Mouse (Mus musculus) embryonic fibroblast, embryonic 13.5 days (primary cell): ENCODE data around the gene Orm3. TPM values are rescaled to one million over a fixed set of nuclear protein-coding genes. Genes with fewer than 3 reads are reported as not detected.

Experiments used
- H3K27ac ChIP-seq: 2 replicates; pipeline ENCODE4 v1.5.1; 2012; ENCODE audit warnings: low read length, control low read depth, inconsistent platforms; ENCODE audit not compliant: insufficient read depth
- H3K4me1 ChIP-seq: 2 replicates; pipeline ENCODE4 v1.6.1; 2011; ENCODE audit warnings: low read length; ENCODE audit not compliant: control insufficient read depth, insufficient read depth
- H3K4me3 ChIP-seq: 2 replicates; pipeline ENCODE4 v1.5.1; 2011; ENCODE audit warnings: mild to moderate bottlenecking, control low read depth, low read length; ENCODE audit not compliant: insufficient read depth
- CTCF ChIP-seq: IDR thresholded peaks from 2 replicates; pipeline ENCODE4 v1.5.1; 2011; ENCODE audit warnings: mild to moderate bottlenecking, control low read depth, low read length, moderate library complexity, borderline replicate concordance; ENCODE audit not compliant: insufficient read depth
- POLR2A ChIP-seq: IDR thresholded peaks from 2 replicates; pipeline ENCODE4 v1.6.1; 2011; ENCODE audit warnings: low read depth, mild to moderate bottlenecking, control low read depth, low read length, moderate library complexity
- polyA plus RNA-seq: library from polyadenylated mRNA; stranded (reverse); fragments of >200 nt; gene quantifications from 2 replicates; pipeline ENCODE4 v1.2.4, GENCODE M21; 2011; ENCODE audit warnings: low read depth; ENCODE audit not compliant: missing spikeins, insufficient read length

Gene Orm3
- polyA plus RNA-seq, 1 experiment = not detected

GRCm38 (mm10) chr4:63359861-63360260 lies 3.9 kb downstream of the Orm3 start:
- H3K4me3 ChIP-seq = no peak overlapping the region
- H3K4me1 ChIP-seq = no peaks in the 10 kb centered on the region
- TF ChIP-seq POLR2A (no peak), CTCF (no peak)
- no peak overlapping the region for H3K27ac ChIP-seq

GRCm38 (mm10) chr4:63362150-63362549 lies 6.2 kb downstream of the Orm3 start, which contains the start of gene Orm2:
TSS of gene Orm2 (plus strand) at chr4:63362449.
- Histone ChIP-seq H3K4me3 (no peak within 1 kb of the TSS), H3K4me1 (no peaks in the 10 kb centered on the region), H3K27ac (no peak within 1 kb of the TSS)
- TF ChIP-seq CTCF (no peak), POLR2A (no peak)

GRCm38 (mm10) chr4:63368577-63368976 lies 12.6 kb downstream of the Orm3 start:
- no peak overlapping the region for H3K4me3 ChIP-seq

GRCm38 (mm10) chr4:63370897-63371296 lies 14.9 kb downstream of the Orm3 start:
- Histone ChIP-seq H3K4me1 (no peaks in the 10 kb centered on the region), H3K27ac (no peak overlapping the region), H3K4me3 (no peak overlapping the region)
- TF ChIP-seq POLR2A (no peak), CTCF (no peak)

More at GRCm38 (mm10) chr4:63368577-63368976, 12.6 kb downstream of the Orm3 start:
- H3K4me1 ChIP-seq = no peaks in the 10 kb centered on the region
- TF ChIP-seq CTCF (peak; percentile 99), POLR2A (no peak)
- H3K27ac ChIP-seq = no peak overlapping the region

- Histone ChIP-seq H3K4me3 (no peak overlapping the region), H3K4me1 (no peaks in the 10 kb centered on the region), H3K27ac (no peak overlapping the region)
- TF ChIP-seq CTCF (peak; percentile 14; the same call in 1 of the 2 replicates), POLR2A (no peak)
Observed at GRCm38 (mm10) chr4:63371890-63372289, 15.9 kb downstream of the Orm3 start.

GRCm38 (mm10) chr4:63373404-63373803 lies 17.4 kb downstream of the Orm3 start:
- TF ChIP-seq CTCF (no peak), POLR2A (no peak)
- Histone ChIP-seq H3K4me3 (no peak overlapping the region), H3K4me1 (no peaks in the 10 kb centered on the region), H3K27ac (no peak overlapping the region)

GRCm38 (mm10) chr4:63374331-63374730 lies 18.4 kb downstream of the Orm3 start:
- TF ChIP-seq POLR2A (no peak), CTCF (no peak)
- Histone ChIP-seq H3K4me3 (no peak overlapping the region), H3K4me1 (no peaks in the 10 kb centered on the region), H3K27ac (no peak overlapping the region)

- no peak for TF ChIP-seq CTCF
- Histone ChIP-seq H3K4me3 (no peak overlapping the region), H3K27ac (no peak overlapping the region), H3K4me1 (no peaks in the 10 kb centered on the region)
Observed at GRCm38 (mm10) chr4:63375367-63375766, 19.4 kb downstream of the Orm3 start.

- Histone ChIP-seq H3K4me1 (no peaks in the 10 kb centered on the region), H3K27ac (no peak overlapping the region), H3K4me3 (no peak overlapping the region)
- TF ChIP-seq CTCF = 0 out of 2 replicates have a peak, but pooled peaks have one; percentile 29
- TF ChIP-seq POLR2A = no peak
Observed at GRCm38 (mm10) chr4:63377483-63377882, 21.5 kb downstream of the Orm3 start.

GRCm38 (mm10) chr4:63382676-63383369 lies 26.9 kb downstream of the Orm3 start:
- TF ChIP-seq POLR2A (no peak), CTCF (no peak)
- H3K4me3 ChIP-seq = no peak overlapping the region
- no peaks in the 10 kb centered on the region for H3K4me1 ChIP-seq
- no peak overlapping the region for H3K27ac ChIP-seq

- TF ChIP-seq POLR2A (no peak), CTCF (no peak)
- Histone ChIP-seq H3K4me3 (no peak overlapping the region), H3K27ac (no peak overlapping the region), H3K4me1 (no peaks in the 10 kb centered on the region)
Observed at GRCm38 (mm10) chr4:63383474-63383873, 27.5 kb downstream of the Orm3 start.
